Mouse (Mus musculus): Measurements from ENCODE around the gene Acsf2.

The Acsf2 gene

DNA sequence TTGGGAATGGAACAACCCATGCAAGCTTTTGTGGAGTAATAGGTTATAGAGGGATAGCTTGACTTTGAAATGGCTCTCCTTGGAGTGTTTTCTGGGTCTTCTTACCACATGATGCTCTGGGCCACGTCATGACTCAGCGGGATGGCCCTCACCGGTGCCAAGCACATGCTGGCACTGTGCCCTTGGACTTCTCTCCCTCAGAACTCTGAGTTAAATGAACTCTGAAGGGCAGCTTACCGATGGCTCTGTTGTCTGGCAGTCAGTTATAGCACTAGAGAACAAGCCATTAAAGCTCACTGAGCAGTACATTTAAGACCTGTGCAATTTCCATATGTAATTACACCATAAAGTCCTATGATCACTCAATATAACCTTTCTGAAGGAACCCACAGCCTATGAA, 4.4 kb downstream of the Acsf2 start:
- DNase-seq = peak; percentile 90 to 94

DNA sequence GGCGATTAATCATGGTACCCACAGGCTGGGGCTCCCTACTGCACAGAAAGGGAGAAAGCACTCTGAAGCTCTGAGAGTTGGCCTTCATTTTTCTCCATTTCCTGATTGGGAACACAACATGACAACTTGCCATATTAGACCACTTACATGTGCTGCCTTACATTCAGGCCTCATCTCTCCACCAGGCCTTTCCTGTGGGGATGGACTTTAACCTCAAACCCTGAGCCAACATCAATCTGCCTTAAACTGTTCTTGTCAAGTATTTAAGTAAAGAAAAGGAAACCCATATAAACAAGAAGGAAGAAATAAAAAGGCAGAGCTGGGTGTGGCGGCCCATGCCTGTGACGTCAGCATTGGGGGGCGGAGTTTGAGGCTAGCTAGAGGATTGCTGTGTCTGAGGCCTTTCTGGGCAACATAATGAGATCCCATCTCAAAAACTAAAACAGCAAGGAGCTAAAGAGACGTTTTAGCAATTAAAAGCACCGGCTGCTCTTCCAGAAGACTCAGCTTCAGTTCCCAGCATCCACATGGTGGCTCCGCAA, 5.3 kb downstream of the Acsf2 start:
- peak in 1 of 2 experiments; percentile 52 for DNase-seq

DNA sequence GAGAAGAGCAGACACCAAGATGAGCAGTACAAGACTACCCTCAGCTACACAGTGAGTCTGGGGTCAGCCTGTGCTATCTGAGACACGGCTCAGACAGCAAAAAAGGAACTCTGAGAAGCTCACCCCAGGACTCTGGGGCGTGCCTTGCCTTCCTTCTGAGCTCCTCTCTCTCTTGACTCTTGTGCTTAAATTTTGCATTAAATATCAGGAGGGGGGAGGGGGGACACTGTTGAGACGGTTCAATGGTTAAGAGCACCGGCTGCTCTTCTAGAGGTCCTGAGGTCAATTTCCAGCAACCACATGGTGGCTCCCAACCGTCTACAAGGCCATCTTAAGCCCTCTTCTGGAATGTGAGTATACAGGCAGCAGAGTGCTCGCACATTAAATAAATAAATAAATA, 14.2 kb downstream of the Acsf2 start:
- no peak for DNase-seq

DNA sequence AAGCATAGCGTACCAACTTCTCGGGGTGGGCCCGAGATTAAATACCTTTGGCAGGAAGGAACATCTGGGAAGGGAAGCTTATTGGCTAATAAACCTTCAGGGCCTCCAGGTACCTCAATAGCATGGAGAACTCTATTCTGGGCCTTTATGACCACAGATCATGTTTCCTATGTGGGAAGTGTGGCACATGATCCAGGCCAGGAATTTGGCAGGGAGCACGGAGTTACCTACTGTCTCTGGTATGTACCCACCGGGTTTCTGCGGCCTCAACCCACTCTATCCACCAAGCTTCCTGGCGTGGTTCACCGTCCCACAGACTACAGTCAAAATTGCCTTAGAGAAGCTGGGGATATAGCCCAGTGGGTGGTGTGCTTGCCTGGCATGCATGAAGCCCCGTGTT, 16.6 kb downstream of the Acsf2 start:
- DNase-seq = no peak

DNA sequence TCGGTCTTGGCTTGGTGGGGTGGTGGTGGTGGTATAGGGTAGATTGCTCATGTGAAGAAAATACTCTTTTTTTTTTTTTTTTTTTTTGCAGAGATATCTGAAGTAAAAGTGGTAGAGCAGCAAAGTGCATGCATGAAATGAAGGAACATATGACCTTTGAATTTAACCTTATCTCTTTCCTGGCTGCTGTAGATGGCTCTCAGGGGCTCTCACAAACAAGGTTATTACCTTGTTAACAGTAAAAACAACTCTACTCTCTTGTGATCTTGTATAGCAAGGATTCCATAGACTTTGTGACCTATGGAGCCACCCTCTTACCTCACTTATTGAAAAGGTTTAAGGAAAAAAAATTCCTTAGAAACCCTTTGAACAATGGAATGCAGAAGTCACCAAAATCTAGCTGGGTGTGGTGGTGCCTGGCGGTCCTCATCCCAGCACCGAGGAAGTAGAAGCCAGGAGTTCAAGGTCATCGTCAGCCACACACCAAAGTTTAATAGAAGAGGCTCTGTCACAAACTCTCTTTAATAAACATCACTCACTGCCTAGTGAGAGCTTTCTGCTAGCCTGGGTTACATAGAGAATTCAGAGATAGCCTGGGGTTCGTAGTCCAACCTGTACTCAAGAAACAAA, 21.4 kb downstream of the Acsf2 start:
- DNase-seq = no peak

DNA sequence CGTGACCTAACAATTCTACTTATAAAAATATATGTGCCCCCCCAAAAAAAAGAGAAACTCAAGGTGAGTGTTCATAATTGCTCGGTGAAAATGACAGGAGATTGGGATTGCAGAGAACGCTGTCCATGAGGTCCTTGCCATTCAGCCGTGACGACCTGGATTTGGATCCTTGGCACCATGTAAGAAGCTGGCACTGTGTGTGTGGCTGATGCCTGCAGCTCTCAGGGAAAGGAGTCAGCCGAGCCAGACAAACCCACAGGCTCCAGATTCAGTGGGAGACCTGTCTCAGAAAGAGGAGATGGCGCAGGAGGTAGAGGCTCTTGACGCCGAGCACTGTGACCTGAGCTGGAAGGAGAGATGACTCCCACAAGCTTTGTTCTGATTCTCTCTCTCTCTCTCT, 25.3 kb downstream of the Acsf2 start:
- DNase-seq = peak; percentile 70 to 84

DNA sequence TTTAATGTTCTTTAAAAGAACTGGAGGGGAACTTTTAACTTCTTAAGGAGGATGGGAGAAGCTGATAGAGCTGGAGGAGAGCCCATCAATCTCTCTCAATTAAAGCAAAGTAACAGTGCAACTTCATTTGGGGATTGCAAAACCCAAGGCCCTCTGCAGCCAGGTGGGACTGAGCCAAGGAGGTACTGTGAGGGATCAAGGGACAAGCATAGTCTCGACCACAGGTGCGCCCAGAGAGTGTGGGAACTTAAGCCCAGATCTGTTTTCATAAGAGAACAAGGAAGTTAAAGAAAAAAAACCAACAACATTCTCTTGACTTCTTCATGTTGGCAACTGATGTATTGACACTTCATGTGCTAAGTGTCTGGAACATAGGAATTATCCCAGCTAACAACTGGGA, 26.6 kb downstream of the Acsf2 start:
- no peak for DNase-seq

DNA sequence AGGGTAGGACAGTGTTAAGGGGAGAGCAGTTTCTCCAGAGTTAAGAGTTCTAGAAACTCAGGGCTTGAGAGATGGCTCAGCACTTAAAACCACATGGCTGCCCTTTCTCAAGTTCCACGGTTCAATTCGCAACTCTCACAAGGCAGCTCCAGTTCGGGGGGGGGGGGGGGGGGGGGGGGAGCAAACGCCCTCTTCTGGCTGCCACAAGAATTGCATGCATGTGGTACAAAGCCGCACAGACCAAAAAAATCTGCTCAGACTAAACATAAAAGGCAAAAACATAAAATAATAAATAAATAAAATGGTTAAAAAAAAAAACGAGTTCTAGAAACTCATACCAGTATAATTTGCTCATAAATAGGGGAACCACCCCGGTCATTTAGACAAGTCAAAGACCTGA, 27.1 kb downstream of the Acsf2 start:
- DNase-seq = no peak

DNA sequence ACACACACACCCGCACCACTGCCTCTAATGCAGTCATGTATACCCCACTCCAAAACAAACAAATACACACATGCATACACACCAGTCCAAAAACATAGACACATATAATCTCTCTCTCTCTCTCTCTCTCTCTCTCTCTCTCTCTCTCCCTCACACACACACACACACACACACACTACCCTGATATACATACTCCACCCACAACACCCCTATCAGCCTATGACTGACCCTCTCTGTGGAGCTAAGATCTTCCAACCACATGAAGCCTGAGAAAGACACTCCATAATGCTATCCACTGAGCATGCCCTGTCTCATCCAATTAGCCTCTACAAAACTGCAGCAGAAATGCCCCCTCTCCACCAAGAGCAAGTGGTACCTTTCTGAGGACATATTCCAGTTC, 29.8 kb downstream of the Acsf2 start:
- no peak for DNase-seq

DNA sequence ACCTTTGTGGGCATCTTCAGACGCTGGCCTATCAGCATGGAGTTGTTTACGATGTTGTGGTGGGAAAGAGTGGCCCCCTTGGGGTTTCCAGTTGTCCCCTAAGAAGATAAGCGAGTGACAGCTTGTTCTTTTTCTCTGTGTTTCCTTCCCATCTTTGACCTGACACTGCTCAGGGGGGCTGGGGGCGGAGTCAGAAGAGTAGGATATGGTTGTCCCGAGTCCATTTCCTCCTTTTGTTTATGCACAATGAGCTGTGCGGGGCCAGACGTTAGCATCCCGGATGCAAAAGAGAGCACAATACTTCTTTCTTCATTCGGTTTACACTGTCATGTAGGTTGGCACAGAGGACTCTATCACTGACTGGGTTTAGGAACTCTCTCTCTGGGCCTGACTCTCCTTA, 31.1 kb downstream of the Acsf2 start:
- DNase-seq = peak; percentile 81 to 86

DNA sequence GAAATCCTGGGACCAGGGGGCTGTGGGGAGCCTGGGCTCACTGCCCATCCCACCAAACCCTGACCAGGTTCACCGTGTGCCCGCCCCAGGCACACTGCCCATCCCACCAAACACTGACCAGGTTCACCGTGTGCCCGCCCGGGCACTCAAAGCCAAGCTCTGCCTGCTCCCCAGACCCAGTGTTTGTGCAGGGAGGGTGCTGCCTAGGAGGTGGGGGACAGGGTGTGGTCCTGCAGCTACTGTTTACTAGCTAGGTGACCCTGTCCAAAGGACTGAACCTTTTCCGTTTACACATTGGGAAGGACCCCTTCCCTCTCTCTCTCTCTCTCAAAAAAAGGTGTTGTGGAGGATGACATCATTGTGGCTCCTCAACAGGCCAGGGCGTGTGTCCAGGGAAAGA, 34.3 kb downstream of the Acsf2 start:
- no peak for DNase-seq

DNA sequence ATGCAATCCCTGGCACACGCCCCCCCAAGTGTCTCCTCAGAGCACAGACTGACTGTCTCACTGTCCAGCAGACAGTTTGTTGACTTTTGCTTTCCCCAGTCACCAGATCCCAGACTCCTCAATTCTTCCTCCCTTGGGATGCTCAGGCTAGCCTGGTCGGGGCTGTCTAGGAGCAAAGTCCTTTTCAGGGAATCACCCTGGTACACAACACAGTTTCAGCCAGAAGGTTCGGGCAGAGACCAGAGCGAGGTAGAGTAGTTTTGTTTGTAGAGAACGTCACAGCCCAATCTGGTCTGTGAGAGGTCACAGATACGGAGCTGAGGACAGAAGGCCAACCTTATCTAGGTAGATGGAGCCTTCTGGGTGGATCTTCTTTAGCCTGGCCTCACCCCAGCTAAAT, 35.1 kb downstream of the Acsf2 start:
- no peak for DNase-seq

DNA sequence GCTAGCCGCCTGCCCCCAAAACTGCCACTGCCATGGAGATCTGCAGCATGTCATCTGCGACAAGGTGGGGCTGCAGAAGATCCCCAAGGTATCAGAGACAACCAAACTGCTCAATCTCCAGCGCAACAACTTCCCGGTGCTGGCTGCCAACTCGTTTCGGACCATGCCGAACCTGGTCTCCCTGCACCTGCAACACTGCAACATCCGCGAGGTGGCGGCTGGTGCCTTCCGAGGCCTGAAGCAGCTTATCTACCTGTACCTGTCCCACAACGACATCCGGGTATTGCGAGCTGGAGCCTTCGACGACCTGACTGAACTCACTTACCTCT, 36.6 kb downstream of the Acsf2 start:
- peak; percentile 23 to 44 for DNase-seq

DNA sequence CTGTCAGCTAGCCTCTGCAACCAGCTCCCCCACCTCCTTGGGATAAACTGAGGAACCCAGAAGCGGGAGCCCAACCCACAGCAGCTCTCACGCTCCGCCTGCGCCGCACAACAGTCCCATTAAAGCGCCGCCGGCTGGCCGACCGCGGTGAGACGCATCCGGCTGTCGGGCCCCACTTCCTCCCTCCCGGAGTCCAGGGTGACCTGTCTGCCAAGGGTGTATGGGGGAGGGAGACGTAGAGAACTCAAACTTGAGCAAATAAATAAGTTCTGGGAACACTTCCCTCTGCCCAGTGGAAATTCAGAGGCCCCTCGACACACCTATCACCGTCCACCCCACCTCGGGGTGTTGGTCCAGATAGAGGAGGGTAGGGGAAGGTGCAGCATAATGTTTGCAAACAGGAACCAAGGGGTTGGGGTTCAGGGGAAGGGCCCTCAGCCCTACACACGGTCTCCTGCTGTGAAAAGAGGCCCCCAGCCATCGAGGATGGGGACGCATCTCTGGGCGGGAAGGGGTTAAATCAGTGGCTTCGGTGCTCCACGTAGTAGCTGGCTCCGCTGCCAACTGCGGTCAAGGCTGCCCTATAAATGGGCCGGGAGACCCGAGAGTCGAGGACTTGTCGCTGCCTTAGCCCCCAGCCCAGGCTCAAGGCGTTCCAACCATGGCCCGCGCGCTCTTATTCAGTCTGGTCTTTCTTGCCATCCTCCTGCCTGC, 37.1 kb downstream of the Acsf2 start, which contains the start of gene Chad:
Gene Chad, plus strand, starts transcription at position 611 of the 714 bp plus-strand sequence.
- peak; percentile 63 to 73 for DNase-seq

DNA sequence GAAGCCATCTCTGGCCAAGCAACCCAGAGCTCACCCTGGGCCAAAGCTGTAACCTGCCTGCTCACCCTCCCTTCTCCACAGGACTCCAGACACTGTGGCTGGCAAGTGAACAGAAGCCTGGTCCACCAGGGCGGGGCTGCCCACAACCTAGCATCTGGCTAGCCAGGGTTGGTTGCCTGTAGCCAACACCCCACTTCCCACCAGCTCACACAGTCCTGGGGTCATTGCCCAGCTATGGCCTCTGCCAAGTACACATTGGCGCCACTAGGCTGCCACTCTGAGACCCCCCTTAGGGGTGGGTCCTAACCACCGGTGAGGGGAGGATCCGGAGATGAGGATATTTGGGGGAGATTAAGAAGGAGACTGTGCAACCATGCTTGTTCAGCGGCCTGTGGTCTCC, 37.9 kb downstream of the Acsf2 start:
- no peak for DNase-seq

DNA sequence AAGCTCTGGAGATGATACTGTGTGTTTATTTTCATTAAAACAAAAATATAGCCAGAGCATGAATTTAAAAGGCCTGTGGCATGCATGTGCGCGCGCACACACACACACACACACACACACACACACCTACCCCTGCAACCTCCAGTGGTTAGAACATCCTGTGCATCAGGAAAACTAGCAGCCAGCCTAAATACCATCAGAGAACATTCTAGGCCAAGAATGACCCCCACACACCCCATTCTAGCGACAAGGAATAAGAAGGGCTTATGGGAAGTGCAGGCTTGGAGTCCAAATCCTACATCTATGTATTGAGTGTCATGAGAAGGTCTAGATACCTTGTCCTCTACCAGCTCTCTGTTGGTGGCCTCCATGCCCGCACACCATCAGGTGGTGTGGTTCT, 38.3 kb downstream of the Acsf2 start:
- no peak for DNase-seq

DNA sequence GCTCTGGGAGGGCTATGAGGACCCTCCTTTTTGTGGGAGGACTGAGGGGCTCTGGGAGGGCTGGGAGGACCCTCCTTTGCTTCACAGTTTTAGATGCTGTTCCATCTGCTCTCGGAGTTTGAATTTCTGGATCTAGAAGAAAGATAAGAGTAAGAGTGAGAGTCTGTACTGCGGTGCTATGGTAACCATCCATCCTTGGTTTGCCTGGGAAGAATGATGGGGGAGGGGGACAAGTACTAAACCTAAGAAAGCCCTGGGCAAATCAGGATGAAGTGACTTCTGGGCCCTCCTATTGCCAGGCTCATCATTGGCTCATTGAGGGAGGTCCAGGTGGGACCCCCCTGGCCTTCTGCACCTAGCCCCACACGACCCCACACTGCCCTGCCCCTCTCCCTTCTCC, 43.4 kb downstream of the Acsf2 start:
- DNase-seq = no peak

DNA sequence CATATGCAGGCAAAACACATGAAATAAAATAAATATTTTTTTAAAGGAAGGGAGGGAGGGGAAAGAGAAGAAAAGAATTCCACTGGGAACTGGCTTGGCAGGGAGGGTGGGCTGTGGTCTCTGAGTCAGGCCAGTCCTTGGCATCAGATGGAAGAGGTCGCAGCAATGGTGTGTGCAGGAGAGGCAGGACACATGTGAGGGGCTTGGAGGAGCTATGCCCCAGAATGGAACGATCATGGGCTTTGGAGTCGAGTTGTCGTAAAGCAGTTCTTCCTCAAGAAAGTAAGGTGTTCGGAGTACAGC, 51.3 kb downstream of the Acsf2 start:
- no peak for DNase-seq

DNA sequence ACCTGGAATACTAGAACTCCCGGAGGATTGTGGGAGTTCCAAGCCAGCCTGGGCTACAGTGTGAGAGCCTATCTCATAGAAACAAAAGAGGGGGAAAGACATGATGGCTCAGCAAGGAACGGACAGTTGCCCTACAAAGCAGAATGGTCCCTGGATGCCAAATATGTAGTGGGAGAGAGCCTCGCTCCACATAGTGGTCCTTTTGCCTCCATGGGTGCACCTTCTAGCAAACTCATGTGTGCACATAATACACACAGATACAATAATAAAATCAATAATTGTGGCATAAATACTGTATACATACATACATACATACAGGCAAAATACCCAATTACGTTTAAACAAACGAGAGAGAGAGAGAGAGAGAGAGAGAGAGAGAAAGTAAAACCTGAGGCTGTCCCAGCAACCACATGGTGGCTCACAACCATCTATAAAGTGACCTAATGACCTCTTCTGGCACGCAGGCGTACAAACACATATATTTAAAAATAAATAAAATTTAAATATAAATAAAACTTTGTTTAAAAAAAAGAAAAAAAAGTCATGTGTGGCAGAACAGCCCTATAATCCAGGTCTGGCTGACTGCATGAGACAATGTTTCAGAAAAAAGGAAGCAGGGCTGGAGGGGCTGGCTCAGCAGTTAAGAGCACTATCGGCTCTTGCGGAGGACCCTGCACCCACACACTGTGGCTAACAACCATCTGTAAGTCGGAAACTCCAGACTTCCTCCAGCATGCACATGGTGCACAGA, 51.8 kb downstream of the Acsf2 start:
- DNase-seq = no peak

DNA sequence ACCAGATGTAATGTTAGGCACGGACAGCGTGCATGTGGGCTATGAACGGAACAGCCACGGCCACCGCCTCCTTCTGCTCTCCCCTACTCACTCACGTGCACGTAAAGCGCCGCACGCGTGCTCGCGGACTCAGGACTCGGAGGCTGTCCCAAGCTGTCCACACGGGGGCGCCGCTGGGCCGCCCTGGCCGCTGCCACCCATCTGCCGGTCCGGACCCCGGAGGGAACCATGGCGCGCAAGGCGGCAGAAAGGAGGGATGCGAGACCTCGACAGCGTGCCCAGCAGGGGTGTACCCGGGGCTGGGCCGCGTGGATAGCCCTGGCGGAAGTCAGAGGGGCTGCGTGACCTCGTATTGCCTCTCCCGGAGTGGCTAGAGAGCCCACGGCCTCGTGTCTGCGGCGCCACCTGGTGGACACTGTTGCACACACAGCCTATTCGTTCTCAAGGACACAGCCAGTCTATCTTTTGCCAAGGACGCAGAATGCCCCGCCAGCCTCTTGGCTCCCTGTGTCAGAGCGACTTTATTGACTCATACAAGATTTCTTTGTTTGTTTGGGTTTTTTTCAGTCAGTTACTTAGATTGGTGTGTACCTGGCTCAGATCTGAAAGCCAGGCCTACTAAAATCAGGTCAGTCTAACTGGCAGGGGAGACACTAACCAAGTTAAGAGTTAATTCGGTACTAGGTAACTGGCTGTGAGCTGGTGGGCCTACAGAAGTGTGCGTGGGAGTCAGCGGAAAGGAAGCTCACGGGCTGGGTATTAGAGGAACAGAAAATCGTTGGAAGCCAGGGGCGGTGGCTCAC, 52.6 kb downstream of the Acsf2 start, which contains the start of gene Rsad1:
Gene Rsad1, minus strand, starts transcription at position 368 of the 803 bp plus-strand sequence.
- peak; percentile 95 to 97 for DNase-seq

DNA sequence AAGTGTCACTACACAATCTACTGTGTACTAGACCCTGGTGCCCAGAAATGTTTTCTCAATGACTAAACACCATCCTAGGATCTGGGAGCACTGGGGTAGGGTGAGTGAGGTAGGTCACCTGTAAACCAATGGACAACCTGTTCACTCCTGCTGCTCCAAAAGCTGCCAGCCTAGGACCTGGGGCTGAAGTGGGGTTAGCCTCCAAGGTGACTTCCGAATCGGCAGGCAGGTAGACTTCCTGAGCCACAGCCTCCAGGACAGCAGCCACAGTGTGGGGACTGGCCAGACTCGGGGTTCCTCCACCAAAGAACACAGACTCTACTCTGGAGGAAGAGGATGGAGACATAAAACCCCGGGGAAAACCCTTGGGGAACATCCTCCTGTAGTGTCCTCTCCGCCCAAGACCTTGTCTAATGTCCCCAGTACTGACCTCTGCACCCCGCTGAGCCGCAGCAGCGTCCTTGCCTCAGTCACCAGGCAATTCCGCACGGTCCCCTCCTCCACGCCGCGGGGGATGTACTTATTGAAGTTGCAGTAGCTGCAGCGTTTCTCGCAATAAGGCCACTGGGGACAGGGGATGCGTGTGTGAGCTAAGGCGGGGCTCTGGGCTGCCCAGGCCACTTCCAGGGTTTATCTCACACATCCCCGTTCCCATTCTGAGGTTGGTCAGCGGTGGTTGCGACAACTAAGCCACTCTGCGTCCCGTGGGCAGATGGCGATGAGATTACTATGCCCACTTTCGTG, 53.5 kb downstream of the Acsf2 start:
- peak; percentile 47 to 81 for DNase-seq

DNA sequence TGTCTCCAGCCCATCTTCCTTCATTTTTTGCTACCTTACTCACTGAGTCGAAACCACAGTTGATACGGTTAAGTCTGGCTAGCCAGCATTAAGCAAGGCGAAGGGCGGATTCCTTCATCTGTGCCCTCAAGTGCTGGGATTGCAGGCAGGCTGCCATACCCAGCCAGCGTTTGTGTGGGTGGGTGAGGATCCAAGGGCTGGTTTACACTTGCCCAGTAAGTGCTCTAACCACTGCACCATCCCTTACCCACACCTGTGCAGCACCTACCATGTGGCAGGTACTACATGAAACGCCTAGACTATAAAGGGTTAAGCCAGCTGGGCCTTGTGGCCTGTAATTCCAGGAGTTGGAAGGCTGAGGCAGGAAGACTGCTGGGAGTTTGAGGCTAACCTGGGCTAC, 54.4 kb downstream of the Acsf2 start:
- DNase-seq = no peak

All from kidney, postnatal 25 days (tissue).